Mouse (Mus musculus): ENCODE measurements around the gene Apol7b. TPM values are rescaled to one million over a fixed set of nuclear protein-coding genes. Genes with fewer than 3 reads are reported as not detected.
"Not testable (repeated sequence)": the region's sequence is repeated elsewhere in the genome, so short reads cannot be mapped to it uniquely, and the experiment has no call there.

The Apol7b gene
- polyA plus RNA-seq, 1 experiment from 2014 or later, result 0.19 TPM

DNA sequence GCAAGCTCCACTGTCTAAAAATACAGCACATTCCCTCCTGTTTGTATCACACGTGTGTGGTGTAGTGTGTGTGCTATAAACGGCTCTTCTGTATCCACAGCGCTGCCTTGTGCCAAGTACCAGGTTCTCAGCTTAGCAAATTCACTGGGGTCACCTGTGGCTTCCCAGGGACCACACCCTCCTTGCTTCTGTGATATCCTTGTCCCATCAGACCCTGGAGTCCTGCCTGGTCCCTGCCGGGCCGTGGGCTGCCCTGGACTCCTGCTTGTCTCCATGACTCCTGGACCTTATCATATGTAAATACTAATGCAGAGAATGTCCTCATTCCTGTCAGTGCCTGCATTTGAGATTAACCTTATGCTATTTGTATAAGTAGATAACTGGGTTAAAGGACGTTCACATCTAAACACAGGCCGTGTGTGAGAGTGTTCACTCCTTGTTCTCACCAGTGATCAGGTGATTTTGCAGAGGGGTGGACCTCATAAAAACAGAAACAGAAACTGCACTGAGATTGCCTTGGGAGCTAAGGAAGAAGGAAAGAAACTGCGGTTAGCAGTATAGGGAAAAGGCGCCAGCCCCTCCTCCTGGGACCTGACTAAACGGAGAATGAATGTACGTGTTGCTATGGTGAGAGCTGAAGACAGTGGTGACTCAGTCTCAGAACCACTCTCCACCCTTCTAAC, 49.7 kb downstream of the Apol7b start:
- peak overlapping the region; percentile 34; the same call in 1 of the 2 replicates for H3K4me2 ChIP-seq (ENCODE audit: low read depth, low read length)

DNA sequence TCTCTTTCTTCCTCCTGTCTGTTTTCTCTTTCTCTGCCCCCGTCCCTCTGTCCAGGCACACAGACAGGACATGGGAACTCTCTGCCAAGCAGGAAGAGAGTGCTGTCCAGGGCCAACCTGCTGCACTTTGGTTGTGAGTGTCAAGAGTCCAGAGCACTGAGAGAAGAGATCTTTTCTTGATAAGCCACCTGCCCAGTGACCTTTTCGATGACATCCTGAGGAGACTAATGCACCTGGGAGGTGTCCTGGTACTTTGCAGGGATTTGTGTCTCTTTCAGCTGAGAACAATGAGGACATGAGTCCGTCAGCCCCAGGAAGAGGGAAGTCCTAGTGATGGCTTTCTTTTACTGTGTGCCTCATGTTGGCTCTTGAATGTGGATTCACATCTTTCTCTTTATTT, 53.5 kb downstream of the Apol7b start:
- H3K9ac ChIP-seq (ENCODE audit: low read length); H3K4me3 ChIP-seq (replicated peaks; ENCODE audit: low read length); H3K4me2 ChIP-seq (ENCODE audit: low read depth, low read length); H3K9me3 ChIP-seq (replicated peaks; ENCODE audit: control insufficient read depth, low read length); H3K4me1 ChIP-seq (ENCODE audit: control insufficient read depth, insufficient read depth, low read length); H3K27me3 ChIP-seq (ENCODE audit: control insufficient read depth, insufficient read depth, low read length); ATAC-seq (ENCODE audit: insufficient read depth, low FRiP score); H3K27ac ChIP-seq (ENCODE audit: low read length); H3K36me3 ChIP-seq (ENCODE audit: control insufficient read depth, insufficient read depth, low read length): not testable (repeated sequence)
- WGBS, result 45% methylated on average over 3 of the region's 3 CpGs

More for the DNA sequence above, 49.7 kb downstream of the Apol7b start:
- not testable (repeated sequence) for H3K4me3 ChIP-seq (replicated peaks; ENCODE audit: low read length); H3K9me3 ChIP-seq (replicated peaks; ENCODE audit: control insufficient read depth, low read length); H3K36me3 ChIP-seq (ENCODE audit: control insufficient read depth, insufficient read depth, low read length); H3K27me3 ChIP-seq (ENCODE audit: control insufficient read depth, insufficient read depth, low read length); H3K9ac ChIP-seq (ENCODE audit: low read length); H3K4me1 ChIP-seq (ENCODE audit: control insufficient read depth, insufficient read depth, low read length)
- WGBS, result 30% methylated on average over 11 of the region's 11 CpGs
- ATAC-seq (ENCODE audit: insufficient read depth, low FRiP score), result peak; percentile 90
- H3K27ac ChIP-seq (ENCODE audit: low read length), result peak overlapping the region; percentile 85

DNA sequence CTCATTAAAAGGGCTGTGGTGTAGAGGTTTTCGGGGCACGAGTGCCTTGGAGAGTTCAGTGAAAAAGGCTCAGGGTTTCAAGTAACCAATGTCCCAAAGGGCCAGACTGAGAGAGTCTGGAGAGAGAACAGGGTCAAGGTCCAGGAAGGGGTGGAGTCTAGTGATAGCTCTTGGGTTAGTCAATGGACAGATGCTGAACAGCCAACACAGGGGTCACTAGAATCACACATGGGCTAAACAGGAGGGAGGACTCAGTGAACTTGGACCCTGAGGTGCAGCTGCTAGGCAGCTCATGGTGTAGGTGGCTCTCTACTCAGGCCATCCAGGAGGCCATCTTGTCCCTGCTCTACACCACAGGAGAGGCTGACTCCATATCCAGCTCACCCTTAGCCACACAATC, 59.8 kb downstream of the Apol7b start:
- H3K9me3 ChIP-seq (replicated peaks; ENCODE audit: control insufficient read depth, low read length), result no peaks in the 10 kb centered on the region
- H3K9ac ChIP-seq (ENCODE audit: low read length), result no peak overlapping the region
- H3K4me2 ChIP-seq (ENCODE audit: low read depth, low read length), result no peak overlapping the region
- H3K36me3 ChIP-seq (ENCODE audit: control insufficient read depth, insufficient read depth, low read length), result no peaks in the 10 kb centered on the region
- H3K27ac ChIP-seq (ENCODE audit: low read length), result no peak overlapping the region
- no peak for ATAC-seq (ENCODE audit: insufficient read depth, low FRiP score)
- WGBS, result 82% methylated on average over 2 of the region's 2 CpGs
- H3K4me3 ChIP-seq (replicated peaks; ENCODE audit: low read length), result no peak overlapping the region
- no peaks in the 10 kb centered on the region for H3K27me3 ChIP-seq (ENCODE audit: control insufficient read depth, insufficient read depth, low read length)
- H3K4me1 ChIP-seq (ENCODE audit: control insufficient read depth, insufficient read depth, low read length), result no peaks in the 10 kb centered on the region

DNA sequence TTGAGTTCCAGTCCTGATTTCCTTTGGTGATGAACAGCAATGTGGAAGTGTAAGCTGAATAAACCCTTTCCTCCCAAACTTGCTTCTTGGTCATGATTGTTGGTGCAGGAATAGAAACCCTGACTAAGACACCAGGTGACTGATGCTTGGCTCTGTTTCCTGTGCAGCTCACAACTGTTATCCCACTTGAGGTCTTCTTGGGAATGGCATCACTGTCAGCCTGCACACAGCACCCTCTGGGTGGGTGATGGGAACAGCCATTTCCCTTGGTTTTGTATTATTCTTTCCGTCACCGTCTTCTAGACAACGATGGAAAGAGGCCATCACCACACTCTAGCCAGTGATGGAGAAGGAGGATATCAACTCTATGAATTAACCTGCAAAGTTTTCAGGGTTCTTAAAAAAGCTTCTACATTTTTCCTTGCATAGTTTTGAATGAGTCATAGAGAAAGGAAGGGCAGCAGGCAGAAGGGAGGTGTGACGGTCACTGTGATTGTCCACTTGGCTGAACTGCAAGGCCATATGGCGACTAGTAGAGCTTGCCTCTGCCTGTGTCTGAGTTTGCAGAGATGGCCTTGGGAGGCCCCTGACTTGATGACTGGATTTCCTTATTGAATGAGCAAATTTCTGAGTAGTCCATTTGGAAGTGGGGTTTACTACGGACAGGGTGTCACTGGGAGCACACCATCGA, 62.8 kb downstream of the Apol7b start:
- no peak overlapping the region for H3K27ac ChIP-seq (ENCODE audit: low read length)
- H3K4me3 ChIP-seq (replicated peaks; ENCODE audit: low read length), result no peak overlapping the region
- no peak overlapping the region for H3K9ac ChIP-seq (ENCODE audit: low read length)
- no peaks in the 10 kb centered on the region for H3K9me3 ChIP-seq (replicated peaks; ENCODE audit: control insufficient read depth, low read length)
- H3K4me1 ChIP-seq (ENCODE audit: control insufficient read depth, insufficient read depth, low read length), result no peaks in the 10 kb centered on the region
- no peak for ATAC-seq (ENCODE audit: insufficient read depth, low FRiP score)
- H3K27me3 ChIP-seq (ENCODE audit: control insufficient read depth, insufficient read depth, low read length), result no peaks in the 10 kb centered on the region
- no peaks in the 10 kb centered on the region for H3K36me3 ChIP-seq (ENCODE audit: control insufficient read depth, insufficient read depth, low read length)
- H3K4me2 ChIP-seq (ENCODE audit: low read depth, low read length), result no peak overlapping the region
- 87% methylated on average over 7 of the region's 7 CpGs for WGBS

DNA sequence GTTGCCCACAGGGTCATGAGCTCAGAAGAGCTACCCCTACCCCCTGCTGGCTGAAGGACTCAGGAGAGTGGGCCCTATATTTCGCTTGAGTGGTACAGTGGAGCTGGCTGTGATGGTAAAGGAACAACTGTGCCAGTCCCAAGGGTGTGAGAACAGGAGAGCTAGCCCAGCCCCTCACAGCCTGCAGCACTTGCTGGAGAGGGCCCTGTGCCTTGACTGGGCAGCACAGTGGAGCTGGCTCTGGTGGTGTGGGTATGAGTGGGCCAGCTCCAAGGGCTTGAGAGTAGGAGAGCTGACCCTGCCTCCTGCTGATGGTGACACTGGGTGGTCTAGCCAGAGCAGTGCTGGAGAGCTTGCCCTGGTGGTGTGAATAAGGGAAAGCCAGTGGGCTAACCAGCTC, 64.4 kb downstream of the Apol7b start:
- no peak overlapping the region for H3K4me3 ChIP-seq (replicated peaks; ENCODE audit: low read length)
- no peaks in the 10 kb centered on the region for H3K27me3 ChIP-seq (ENCODE audit: control insufficient read depth, insufficient read depth, low read length)
- H3K9me3 ChIP-seq (replicated peaks; ENCODE audit: control insufficient read depth, low read length), result no peaks in the 10 kb centered on the region
- no peak overlapping the region for H3K9ac ChIP-seq (ENCODE audit: low read length)
- no peaks in the 10 kb centered on the region for H3K36me3 ChIP-seq (ENCODE audit: control insufficient read depth, insufficient read depth, low read length)
- H3K4me1 ChIP-seq (ENCODE audit: control insufficient read depth, insufficient read depth, low read length), result no peaks in the 10 kb centered on the region
- H3K27ac ChIP-seq (ENCODE audit: low read length), result no peak overlapping the region
- no peak overlapping the region for H3K4me2 ChIP-seq (ENCODE audit: low read depth, low read length)
- ATAC-seq (ENCODE audit: insufficient read depth, low FRiP score), result peak; percentile 19; the same call in 1 of the 2 replicates
- WGBS, result 76% methylated on average over 1 of the region's 1 CpGs

- Histone ChIP-seq H3K27ac (ENCODE audit: low read length) (no peak overlapping the region), H3K4me2 (ENCODE audit: low read depth, low read length) (no peak overlapping the region), H3K4me1 (ENCODE audit: control insufficient read depth, insufficient read depth, low read length) (no peaks in the 10 kb centered on the region), H3K9ac (ENCODE audit: low read length) (no peak overlapping the region), H3K9me3 (replicated peaks; ENCODE audit: control insufficient read depth, low read length) (no peaks in the 10 kb centered on the region), H3K36me3 (ENCODE audit: control insufficient read depth, insufficient read depth, low read length) (no peaks in the 10 kb centered on the region), H3K4me3 (replicated peaks; ENCODE audit: low read length) (no peak overlapping the region), H3K27me3 (ENCODE audit: control insufficient read depth, insufficient read depth, low read length) (no peaks in the 10 kb centered on the region)
- WGBS, result 77% methylated on average over 11 of the region's 11 CpGs
- ATAC-seq (ENCODE audit: insufficient read depth, low FRiP score), result peak; percentile 80; the same call in 1 of the 2 replicates
Measured at GRCm38 (mm10) chr15:77382271-77382850, 64.9 kb downstream of the Apol7b start.

DNA sequence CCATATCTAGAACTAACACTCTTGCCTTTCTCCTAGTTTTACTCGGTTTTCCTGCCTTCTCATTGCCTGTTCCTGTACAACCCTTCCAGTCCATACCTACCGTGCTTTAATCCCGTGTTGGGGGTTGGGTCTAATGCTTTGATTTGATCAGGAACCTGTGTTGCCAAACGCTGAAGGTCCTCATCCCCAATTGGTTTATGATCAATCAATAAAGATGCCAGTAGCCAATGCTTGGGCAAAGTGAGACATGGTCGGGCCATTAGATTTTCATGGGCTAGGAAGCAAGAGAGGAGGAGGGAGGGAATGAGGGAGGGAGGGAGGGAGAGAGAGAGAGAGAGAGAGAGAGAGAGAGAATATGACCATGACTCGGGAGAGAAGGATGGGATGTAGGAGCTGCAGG, 65.8 kb downstream of the Apol7b start:
- no peaks in the 10 kb centered on the region for H3K9me3 ChIP-seq (replicated peaks; ENCODE audit: control insufficient read depth, low read length)
- no peaks in the 10 kb centered on the region for H3K27me3 ChIP-seq (ENCODE audit: control insufficient read depth, insufficient read depth, low read length)
- H3K27ac ChIP-seq (ENCODE audit: low read length), result no peak overlapping the region
- WGBS, result 79% methylated on average over 6 of the region's 6 CpGs
- H3K4me2 ChIP-seq (ENCODE audit: low read depth, low read length), result no peak overlapping the region
- no peak overlapping the region for H3K9ac ChIP-seq (ENCODE audit: low read length)
- H3K4me3 ChIP-seq (replicated peaks; ENCODE audit: low read length), result no peak overlapping the region
- no peak for ATAC-seq (ENCODE audit: insufficient read depth, low FRiP score)
- no peaks in the 10 kb centered on the region for H3K36me3 ChIP-seq (ENCODE audit: control insufficient read depth, insufficient read depth, low read length)
- H3K4me1 ChIP-seq (ENCODE audit: control insufficient read depth, insufficient read depth, low read length), result no peaks in the 10 kb centered on the region

DNA sequence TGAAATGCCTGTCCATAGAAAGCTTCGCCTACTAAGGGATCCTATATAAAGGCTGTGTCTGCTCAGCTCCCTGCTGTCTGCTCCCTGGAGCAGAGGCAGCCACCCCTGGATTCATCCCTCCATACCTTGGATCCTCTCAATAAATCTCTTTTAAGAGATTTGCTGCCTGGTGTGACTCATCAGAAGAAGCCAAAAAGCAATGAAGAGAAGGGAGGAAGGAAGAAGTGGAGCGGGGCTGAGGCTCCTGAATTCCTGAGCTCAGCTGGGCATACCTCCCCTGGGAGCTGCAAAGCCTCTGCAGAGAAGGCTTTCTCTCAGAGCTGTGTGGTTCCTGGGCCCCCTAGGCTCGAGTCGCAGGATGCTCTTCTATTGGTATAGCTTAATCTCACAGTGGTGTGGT, 67.4 kb downstream of the Apol7b start:
- no peaks in the 10 kb centered on the region for H3K36me3 ChIP-seq (ENCODE audit: control insufficient read depth, insufficient read depth, low read length)
- H3K4me1 ChIP-seq (ENCODE audit: control insufficient read depth, insufficient read depth, low read length), result no peaks in the 10 kb centered on the region
- H3K27ac ChIP-seq (ENCODE audit: low read length), result no peak overlapping the region
- H3K4me2 ChIP-seq (ENCODE audit: low read depth, low read length), result no peak overlapping the region
- H3K27me3 ChIP-seq (ENCODE audit: control insufficient read depth, insufficient read depth, low read length), result no peaks in the 10 kb centered on the region
- 39% methylated on average over 4 of the region's 4 CpGs for WGBS
- H3K9ac ChIP-seq (ENCODE audit: low read length), result no peak overlapping the region
- H3K4me3 ChIP-seq (replicated peaks; ENCODE audit: low read length), result no peak overlapping the region
- H3K9me3 ChIP-seq (replicated peaks; ENCODE audit: control insufficient read depth, low read length), result no peaks in the 10 kb centered on the region
- no peak for ATAC-seq (ENCODE audit: insufficient read depth, low FRiP score)

- Histone ChIP-seq H3K27me3 (ENCODE audit: control insufficient read depth, insufficient read depth, low read length) (no peaks in the 10 kb centered on the region), H3K36me3 (ENCODE audit: control insufficient read depth, insufficient read depth, low read length) (no peaks in the 10 kb centered on the region), H3K9me3 (replicated peaks; ENCODE audit: control insufficient read depth, low read length) (no peaks in the 10 kb centered on the region), H3K9ac (ENCODE audit: low read length) (no peak overlapping the region), H3K4me1 (ENCODE audit: control insufficient read depth, insufficient read depth, low read length) (no peaks in the 10 kb centered on the region), H3K4me3 (replicated peaks; ENCODE audit: low read length) (no peak overlapping the region), H3K27ac (ENCODE audit: low read length) (no peak overlapping the region), H3K4me2 (ENCODE audit: low read depth, low read length) (no peak overlapping the region)
- ATAC-seq (ENCODE audit: insufficient read depth, low FRiP score), result no peak
- WGBS, result 72% methylated on average over 4 of the region's 4 CpGs
Measured at GRCm38 (mm10) chr15:77377419-77377818, 69.9 kb downstream of the Apol7b start.

Data from stomach, embryonic 16.5 days (tissue).